Mouse (Mus musculus) testis, adult 2 months (tissue): ENCODE measurements around the gene Ahdc1.

Source experiments
- CTCF ChIP-seq: fragments of 200-500 bp; IDR thresholded peaks from 2 replicates; pipeline ENCODE4 v1.5.1; 2012; ENCODE audit warnings: low read depth, mild to moderate bottlenecking, inconsistent platforms, low read length, moderate library complexity; ENCODE audit not compliant: control insufficient read depth, insufficient read depth, insufficient replicate concordance
- POLR2A ChIP-seq: fragments of 200-500 bp; IDR thresholded peaks from 2 replicates; pipeline ENCODE4 v1.6.1; 2012; ENCODE audit warnings: low read depth, mild to moderate bottlenecking, inconsistent platforms, low read length, moderate library complexity; ENCODE audit not compliant: control insufficient read depth

DNA sequence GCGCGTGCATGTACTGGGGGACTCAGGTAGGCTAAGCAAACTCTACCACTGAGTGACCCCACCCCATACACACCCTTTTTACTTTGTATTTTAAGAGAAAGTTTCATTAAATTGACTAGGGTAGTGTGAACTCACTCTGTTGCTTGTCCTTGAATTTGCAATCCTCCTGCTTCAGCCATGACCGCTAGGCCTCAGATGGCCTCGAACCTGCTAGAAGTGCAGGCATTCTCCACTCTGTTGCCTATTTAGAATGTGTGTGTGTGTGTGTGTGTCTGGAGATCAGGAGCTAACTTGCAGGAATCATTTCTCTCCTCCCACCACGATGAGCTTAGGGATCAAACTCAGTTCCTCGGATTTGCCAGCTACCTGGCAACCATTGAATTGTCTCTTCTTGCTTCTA is 108.5 kb downstream of the Ahdc1 start:
- TF ChIP-seq POLR2A (no peak), CTCF (no peak)
